Mouse (Mus musculus) cerebral cortex, adult 2 months (tissue): ENCODE results near the gene Gm20388.

Experiments
- WGBS: fragments of 180-500 bp; shearing (Covaris S2); methylation state at CpG from one replicate; pipeline ENCODE4 v1.1.7; 2018; 5-methylcytosine and 5-hydroxymethylcytosine counted together

Gene Gm20388

GRCm38 (mm10) chr8:124330433-124330832, 4419.8 kb downstream of the Gm20388 start:
- WGBS: 55% methylated on average over 3 of the region's 3 CpGs

- 74% methylated on average over 3 of the region's 3 CpGs for WGBS
These were observed 4420.5 kb downstream of the Gm20388 start for GRCm38 (mm10) chr8:124331094-124331493.

DNA sequence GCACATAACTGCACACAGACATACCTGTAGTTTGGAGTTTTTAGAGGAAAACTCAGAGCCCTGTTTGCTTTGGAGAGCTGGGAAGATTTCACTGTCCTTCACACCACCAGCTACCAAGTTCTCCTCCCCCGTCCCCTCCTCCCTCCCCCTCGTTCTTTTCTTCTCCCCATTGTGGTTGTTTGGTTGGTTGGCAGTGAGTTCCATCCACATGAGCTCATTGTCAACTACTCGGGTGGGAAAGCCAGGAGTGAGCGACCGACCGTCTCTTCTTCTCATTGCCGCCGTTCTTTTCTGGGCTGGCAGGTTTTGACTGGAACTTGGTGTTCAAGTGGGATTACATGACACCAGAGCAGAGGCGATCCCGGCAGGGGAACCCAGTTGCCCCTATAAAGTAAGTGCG, 4421.1 kb downstream of the Gm20388 start:
- WGBS: 59% methylated on average over 11 of the region's 11 CpGs

GRCm38 (mm10) chr8:124336302-124336701, 4425.7 kb downstream of the Gm20388 start:
- 93% methylated on average over 13 of the region's 13 CpGs for WGBS

DNA sequence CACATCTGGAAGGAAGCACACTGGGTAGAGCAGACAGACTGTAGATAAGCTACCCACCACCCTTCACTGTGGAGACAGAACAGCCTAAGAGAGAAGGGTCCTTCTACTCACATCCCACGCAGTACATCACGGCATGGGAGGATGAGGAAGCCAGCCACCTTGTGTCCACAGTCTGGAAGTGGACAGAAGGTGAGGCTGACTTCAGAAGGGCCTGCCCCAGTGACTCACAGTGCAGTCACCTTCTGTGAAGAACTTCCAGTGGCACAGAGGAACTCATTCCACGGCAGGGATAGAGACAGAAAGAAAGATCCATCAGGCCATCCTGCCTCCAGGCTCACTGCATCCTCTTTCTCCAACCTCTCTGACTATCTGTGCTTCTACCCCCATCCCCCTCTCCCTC, 4429.1 kb downstream of the Gm20388 start:
- 92% methylated on average over 3 of the region's 3 CpGs for WGBS

- 75% methylated on average over 17 of the region's 17 CpGs for WGBS
These were observed 4429.9 kb downstream of the Gm20388 start for GRCm38 (mm10) chr8:124340360-124341068.

GRCm38 (mm10) chr8:124343151-124343550, 4432.5 kb downstream of the Gm20388 start:
- whole genome bisulfite sequencing: 82% methylated on average over 15 of the region's 15 CpGs

DNA sequence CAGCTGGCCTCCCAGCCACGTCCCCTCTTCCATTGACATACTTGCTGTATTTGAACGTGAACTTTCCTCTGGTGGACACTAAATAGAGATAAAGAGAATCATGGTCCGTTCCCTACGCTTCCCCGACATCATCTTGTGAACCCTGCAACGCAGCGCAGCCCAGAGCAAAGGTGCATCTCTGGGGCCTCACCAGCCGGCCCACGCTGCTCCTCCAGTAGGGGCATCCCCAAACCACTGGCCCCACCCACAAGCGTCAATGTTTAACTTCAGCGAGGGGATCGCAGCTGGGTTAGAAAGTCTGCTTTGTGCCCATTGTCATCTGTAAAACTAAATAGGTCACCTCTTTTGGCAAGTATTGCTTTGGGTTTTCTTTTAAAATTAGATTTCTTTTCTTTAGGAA, 4433.4 kb downstream of the Gm20388 start:
- 87% methylated on average over 12 of the region's 12 CpGs for WGBS

DNA sequence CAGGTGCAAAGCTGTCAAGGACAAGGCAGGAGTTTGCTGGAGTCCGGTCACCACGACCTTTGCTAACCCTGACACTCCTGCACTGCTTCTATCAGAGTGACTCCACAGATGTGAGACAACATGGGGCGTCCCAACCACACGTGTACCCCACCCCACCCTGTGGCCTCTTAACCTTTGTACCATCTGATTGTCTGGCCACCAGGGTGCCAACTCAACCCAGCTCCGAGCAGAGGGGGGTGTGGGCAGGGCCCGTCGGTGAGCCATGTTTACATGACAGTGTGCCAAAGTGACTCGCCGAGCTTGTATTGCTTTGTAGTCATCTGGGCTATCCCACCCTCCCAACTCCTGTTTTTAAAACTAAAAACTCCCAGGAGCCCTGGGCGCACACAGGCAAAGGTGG, 4434.5 kb downstream of the Gm20388 start:
- 65% methylated on average over 10 of the region's 10 CpGs for WGBS

DNA sequence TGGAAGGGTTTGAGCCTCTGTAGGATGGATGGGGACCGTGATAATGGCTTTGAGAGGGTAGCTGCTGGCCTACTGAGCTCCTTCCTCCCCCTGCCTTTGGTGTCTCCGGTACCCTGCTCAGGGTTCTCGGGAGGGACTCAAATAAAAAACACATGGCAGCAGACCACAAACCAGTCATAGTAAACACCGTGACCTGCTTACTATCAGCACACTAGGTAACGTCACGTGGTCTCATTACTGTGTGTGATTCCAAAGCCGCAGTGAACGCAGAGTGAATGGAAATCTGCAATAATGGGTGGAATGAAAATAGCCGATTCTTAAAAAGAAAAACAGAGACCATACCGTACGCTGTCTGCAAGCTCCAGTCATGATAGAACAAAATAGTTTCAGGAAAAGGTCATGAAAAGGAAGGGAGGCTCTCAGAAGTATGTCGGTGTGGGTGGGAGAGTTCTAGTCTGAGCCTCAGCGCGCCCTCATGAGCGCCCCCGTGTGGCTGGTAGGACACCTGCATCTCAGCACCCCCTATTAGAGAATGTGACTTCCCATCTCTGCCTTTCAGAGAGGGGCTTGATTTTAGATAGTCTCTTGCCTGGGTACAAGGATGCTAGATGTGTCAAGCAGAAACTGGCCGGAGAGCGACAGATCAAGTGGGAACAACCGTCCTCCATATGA, 4436.3 kb downstream of the Gm20388 start:
- 36% methylated on average over 19 of the region's 19 CpGs for WGBS

DNA sequence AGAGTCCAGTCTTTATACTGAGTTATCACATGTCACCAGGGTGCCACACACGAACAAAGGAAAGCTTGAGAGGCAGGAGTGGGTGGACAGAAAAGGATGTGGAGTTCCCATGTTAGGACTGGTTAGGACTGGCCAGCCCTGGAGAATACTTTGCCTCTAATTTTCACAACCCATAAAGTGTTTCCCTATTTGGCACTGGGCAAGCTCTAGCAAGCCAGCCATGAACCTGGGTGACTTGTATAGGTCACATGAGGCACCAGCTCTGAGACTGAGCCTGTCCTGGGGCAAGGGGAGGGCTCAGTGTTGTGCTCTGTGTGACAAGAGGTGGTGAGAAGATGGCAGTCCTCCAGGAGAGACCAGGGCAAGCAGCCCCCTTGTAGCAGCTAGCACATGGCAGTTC, 4437.4 kb downstream of the Gm20388 start:
- WGBS: 23% methylated on average over 1 of the region's 1 CpGs

- 36% methylated on average over 7 of the region's 7 CpGs for WGBS
These were observed 4439.0 kb downstream of the Gm20388 start for GRCm38 (mm10) chr8:124349663-124350062.

DNA sequence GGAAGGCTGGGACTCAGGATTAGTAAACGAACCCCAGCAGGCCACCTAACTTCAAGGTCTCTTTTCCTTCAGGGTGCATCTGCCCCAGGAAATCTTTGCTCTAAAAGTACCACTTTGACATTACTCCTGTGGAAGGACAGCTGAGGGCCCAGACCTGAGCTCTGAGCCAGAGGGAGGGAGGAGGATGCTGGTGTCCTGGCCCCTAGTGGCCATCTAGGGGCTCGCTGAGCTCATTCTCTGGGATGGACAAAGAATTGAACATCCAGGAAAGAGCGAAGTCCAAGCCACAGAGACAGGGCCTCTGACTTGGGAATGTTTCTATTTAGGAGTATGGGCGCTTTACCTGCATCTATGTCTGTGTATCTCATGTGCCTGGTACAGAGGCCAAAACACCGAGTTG, 4441.0 kb downstream of the Gm20388 start:
- 72% methylated on average over 5 of the region's 5 CpGs for WGBS

- WGBS: 64% methylated on average over 3 of the region's 3 CpGs
These were observed 4450.3 kb downstream of the Gm20388 start for GRCm38 (mm10) chr8:124360911-124361310.

GRCm38 (mm10) chr8:124361773-124362427, 4451.3 kb downstream of the Gm20388 start:
- WGBS: 81% methylated on average over 11 of the region's 11 CpGs

GRCm38 (mm10) chr8:124362589-124362988, 4451.9 kb downstream of the Gm20388 start:
- WGBS: 83% methylated on average over 7 of the region's 7 CpGs

DNA sequence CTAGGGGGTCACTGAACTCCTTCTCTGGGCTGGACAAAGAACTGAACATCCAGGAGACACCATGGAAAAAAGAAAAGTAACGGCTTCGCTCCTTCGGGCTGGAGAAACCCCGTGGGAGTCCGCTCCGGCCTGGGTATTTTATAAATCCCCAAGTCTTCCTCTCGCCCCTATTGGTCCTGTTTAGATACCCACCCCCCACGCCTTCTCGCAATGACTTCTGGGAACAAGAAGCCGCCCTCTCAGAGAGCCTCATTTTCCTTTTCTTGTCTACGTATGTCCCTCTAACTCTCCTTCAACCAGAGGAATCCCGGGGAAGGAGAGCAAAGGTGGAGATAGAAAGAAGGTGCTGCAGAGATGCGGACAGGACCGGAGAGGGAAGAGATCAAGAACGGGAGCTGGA, 4452.7 kb downstream of the Gm20388 start:
- 94% methylated on average over 15 of the region's 15 CpGs for WGBS

GRCm38 (mm10) chr8:124368213-124368612, 4457.6 kb downstream of the Gm20388 start:
- 15% methylated on average over 8 of the region's 8 CpGs for WGBS

DNA sequence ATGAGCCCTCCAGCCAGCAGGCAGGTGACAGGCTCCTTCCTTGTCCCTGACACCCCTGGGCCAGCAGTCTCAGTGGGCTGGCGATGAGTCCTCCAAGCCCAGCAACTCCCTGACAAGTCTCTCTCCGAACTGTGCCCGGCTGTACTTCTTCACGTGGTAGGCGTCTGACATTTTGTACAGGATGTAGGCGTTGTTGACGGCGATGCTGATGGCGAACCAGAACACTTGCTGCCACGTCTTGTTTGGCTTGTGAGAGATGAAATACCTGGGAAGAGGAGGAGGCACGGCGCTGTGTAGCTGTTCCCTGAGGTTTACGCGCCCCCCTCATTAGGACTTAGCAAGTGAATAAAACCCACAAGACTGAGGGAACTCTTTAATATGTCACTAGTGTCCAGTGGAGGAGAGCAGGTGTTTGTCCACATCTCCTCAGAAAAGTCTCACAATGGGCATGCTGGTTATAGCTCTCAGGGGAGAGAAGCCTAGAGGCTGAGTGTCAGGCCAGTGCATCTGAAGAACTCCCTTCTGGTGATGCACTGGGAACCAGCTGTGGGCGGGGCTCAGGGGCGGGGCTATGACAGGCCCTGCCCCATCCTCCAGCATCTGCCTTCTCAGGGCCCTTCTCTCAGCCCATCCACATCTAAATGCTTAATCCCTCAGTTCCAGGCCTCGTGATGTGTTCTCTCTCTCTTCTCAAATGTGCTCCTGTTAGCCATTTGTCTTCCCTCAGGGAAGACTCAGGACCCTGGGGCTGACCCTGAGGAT, 4460.0 kb downstream of the Gm20388 start:
- 59% methylated on average over 17 of the region's 17 CpGs for WGBS

GRCm38 (mm10) chr8:124371410-124372123, 4460.9 kb downstream of the Gm20388 start:
- 65% methylated on average over 23 of the region's 23 CpGs for WGBS

DNA sequence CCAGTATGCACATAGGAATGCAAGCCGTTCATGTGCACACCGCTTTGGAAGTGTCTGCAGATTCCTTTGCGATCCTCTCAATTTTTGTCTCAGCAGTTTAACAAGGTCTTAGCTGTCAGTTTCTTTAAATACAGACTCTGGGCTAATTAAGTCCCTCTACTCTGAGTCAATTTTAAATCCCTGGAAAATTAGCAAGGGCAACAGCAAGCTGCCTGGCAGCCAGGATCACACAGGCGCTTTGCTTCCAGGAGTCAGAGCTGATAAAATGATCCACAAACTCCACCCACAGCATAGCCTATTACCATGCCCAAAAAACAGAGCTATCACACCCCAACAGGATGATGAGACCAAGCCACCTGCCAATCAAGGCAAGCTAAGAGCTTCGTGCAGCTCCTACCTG, 4463.1 kb downstream of the Gm20388 start:
- 44% methylated on average over 5 of the region's 5 CpGs for WGBS
